Mouse (Mus musculus): ENCODE measurements around the gene Prickle3. TPM values are rescaled to one million over a fixed set of nuclear protein-coding genes. Genes with fewer than 3 reads are reported as not detected.

The Prickle3 gene
- 21.3 and 23.1 TPM in 2 replicates for polyA plus RNA-seq (2012; rRNA removed)

DNA sequence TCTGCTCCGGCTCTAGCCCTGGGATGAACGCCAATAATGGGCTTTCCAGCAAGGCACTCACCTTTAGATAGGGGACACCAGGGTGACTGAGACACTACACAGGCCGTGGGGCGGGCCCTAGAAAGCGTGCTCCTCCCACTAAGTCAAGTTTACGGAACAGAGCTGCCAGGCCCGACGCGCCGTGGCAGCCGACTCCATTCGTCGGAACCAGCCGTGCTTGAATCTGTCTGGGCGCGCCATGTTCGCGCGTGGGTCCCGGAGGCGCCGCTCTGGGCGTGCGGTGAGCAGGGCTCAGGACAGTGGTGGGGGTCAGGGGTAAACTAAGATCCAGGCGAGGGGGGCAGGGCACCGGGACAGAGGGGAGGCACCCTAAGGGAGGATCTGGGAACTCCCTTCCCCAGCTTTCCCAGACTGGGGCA lies at the start of gene Prickle3:
TSS of gene Prickle3 (plus strand) at position 40 of the 419 bp plus-strand sequence.
- no peak for DNase-seq (ENCODE audit: low read depth)

- DNase-seq (ENCODE audit: low read depth) = no peak
These were observed 47.0 kb upstream of the Prickle3 start for GRCm38 (mm10) chrX:7610035-7610434.

GRCm38 (mm10) chrX:7610536-7611258 lies 46.4 kb upstream of the Prickle3 start:
- no peak for DNase-seq (ENCODE audit: low read depth)

DNA sequence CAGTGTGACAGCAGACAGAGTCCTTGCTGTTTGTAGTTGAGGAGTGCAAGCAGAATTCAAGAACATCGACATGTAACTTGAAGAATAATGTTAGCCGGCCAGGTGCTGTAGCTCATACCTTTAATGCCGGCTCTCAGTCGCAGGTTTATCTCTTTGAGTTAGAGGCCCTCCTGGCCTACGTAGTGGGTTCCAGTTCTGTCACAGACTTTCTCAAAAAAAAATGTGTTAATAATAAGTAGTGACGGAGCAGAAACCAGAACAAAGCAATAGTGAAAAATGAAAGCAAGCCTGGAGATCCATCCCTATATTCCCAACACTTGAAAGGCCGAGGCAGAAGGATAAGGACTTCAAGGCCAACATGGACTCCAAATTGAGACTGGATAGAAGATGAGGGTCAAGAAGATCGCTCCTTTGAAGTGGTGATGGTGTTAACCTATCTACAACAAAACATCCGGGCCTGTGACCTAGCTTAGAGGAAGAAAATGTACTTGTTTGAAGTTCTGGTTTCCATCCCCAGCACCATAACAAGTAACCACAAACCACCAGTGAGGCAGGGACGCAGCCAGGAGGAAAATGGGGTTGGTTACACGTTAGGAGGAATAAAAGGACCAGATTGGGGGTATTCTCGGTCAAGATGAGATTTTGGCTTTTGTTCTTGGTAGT lies 39.0 kb upstream of the Prickle3 start:
- no peak for DNase-seq (ENCODE audit: low read depth)

- no peak for DNase-seq (ENCODE audit: low read depth)
These were observed 24.5 kb upstream of the Prickle3 start for GRCm38 (mm10) chrX:7632560-7632959.

- DNase-seq (ENCODE audit: low read depth) = no peak
These were observed 22.0 kb upstream of the Prickle3 start for GRCm38 (mm10) chrX:7635101-7635500.

DNA sequence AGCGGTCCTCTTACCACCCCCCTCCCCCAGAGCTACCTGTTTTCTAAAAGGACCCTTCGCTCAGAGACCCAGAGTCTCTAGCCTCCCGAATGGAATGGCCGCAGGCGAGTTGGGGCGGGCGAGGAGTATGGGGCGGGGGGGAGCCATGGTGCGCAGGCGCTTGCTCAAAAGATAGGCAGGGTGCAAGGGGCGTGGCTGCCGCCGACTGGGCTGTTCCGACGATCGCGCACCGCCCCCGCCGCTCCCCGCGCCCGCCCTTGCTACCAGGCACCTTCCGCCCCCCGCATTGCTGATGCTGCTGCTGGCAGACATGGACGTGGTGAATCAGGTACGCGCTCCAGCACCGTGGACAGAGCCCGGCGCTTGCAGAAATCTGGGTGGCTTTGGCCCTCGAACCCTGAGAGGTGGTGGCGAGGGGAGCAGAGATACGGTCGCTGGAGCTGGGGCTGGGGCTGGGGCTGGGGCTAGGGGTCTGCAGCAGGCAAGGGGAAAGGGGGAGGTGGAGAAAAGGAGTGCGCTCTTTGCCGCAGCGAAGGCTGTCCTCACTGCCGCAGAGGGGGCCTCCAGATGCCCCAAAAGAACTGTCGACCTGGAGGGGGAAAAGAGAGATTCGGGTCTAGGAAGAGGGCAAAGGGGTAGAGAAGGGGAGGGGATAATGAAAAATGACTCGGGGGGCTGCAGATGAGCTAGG lies 18.5 kb upstream of the Prickle3 start, which contains the start of gene Syp:
TSS of gene Syp (plus strand) at position 71 of the 691 bp plus-strand sequence.
- no peak for DNase-seq (ENCODE audit: low read depth)

DNA sequence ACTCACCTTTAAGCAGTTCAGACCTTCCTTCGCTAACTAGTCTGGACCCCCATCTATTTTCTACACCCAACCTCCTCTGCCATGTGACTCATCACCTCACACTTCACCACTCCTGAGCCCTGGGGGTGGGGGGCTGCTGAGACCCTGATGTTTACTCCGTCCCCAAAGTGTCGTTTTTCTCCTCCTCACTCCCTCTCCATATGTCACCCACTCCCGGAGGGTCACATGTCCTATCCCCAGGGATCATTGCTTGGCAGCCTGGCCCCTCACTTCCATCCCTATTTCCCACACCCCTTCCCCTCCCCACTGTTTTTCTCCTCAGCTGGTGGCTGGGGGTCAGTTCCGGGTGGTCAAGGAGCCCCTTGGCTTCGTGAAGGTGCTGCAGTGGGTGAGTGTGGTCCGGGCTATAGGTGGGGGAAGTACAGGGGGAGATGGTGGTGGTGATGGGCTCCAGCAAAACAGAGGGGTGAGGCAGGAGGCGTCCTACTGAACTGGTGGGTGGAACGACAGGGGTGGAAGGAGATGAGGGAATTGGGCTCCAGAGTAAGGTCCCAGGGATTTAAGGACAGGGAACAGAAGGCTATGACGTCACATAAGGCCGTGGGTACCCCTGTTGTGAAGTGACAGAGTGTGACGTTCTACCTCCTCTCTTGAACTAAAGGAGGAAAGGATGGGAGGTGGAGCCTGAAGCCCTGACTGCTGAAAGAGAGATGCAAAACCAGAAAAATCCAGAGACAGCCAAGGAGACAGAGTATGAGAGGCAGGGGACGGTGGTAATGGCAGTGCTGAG lies 17.3 kb upstream of the Prickle3 start:
- no peak for DNase-seq (ENCODE audit: low read depth)

DNA sequence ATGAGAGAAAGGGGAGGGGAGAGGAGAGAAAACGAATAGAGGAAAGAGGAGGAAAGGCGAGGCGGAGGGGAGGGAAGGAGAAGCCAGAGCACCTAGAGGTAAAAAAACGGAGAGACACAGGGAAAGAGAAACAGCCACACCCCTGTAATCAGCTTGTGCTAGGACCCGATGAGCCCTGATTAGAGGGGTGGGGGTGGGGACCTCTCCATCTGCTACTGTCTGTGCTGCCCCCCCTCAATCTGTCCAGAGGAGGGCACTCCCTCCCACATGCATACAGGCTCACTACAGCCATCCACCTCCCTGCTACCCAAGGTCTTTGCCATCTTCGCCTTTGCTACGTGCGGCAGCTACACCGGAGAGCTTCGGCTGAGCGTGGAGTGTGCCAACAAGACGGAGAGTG lies 16.3 kb upstream of the Prickle3 start:
- no peak for DNase-seq (ENCODE audit: low read depth)

DNA sequence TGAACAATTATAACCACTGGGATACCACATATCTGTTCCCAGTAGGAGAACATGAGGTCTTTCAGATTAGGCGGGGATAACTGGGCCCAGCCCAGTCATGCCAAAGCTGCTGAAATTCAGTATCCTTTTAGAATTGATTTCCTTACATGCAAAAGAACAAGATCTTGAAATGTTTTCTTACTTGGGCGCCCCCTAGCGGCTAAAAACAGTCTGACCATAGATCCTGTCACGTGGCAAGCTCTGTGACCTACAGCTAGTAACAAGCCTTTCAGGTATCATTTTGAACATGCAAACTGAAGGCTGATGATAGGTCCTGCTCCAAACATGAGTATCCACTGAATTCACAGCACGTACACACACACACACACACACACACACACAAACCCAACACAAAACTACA lies 11.7 kb upstream of the Prickle3 start:
- no peak for DNase-seq (ENCODE audit: low read depth)

DNA sequence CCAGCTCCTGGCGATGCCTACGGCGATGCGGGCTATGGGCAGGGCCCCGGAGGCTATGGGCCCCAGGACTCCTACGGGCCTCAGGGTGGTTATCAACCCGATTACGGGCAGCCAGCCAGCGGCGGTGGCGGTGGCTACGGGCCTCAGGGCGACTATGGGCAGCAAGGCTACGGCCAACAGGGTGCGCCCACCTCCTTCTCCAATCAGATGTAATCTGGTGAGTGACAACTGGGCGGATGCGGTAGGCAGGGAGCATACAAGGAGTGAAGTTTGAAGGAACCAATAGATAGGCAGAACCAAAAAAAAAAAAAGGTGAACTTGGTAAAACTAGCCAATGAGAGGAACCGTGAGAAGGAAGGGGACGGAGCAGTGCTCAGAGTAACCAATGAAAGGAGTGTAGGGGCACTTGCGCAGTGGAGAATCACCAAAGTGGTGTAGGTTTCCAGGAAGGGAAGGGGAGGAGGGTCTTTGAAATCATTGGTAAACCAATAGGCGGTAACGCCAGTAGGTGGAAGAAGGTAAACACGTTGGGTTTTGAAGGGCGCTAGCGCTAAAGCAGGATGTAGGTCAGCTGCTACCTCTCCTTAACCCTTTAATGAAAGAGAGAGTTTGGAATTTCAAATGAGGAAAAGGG lies 8.3 kb upstream of the Prickle3 start:
- DNase-seq (ENCODE audit: low read depth) = no peak

DNA sequence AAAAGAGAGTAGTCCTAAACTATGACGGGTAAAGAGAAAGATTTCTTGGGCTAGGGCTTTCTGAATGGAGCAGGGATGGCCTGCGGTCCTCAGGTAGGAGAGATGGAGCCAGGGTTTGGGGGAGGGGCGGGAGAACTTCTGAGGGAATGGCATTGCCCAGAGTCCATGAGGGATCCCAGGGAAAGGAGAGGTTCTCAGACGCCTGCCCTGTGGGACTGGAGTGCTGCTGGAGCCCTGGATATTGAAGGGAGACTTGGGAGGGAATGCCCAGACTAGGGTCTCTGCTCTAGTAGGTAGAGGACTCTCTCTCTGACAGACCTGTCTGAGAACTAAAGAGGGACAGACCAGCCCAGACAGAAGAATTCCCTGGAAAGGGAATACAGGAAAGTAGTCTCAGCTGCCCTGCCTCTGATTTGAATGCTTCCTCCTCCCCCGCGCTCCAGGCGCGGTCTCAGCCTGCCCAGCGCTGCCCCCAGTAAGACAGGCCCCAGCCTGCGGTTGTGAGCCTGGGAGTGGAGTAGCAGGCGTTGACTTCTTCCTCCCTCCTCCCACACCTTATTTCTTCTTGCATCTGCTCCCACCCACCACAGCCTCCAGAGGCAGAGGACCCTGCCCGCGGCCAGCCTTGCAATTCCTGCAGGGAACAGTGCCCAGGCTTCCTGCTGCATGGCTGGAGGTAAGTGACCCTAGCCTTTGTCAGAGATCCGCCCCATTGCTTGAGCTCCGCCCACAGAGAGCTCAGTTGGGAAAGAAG lies 1.1 kb downstream of the Prickle3 start:
- DNase-seq (ENCODE audit: low read depth) = no peak

- DNase-seq (ENCODE audit: low read depth) = no peak
These were observed 1.9 kb downstream of the Prickle3 start for GRCm38 (mm10) chrX:7658785-7659589.

DNA sequence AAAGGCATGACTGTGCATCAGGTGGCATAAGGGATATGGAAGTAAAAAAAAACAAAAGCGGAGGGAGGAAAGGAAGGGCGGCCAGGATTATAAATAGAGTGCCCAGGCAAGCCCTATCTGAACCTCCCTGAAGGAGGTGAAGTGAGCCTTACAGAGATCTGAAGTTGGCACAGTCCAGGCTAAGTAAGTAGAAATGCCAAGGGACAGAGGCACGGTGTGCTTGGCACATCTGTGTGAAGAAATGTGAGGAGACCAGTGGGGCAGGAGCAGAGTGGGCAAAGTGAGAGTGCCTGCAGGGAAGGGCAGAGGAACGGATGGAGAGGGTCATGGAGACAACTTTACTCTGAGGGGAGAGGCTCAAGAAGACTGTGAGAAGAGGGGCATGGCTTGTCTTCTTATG lies 4.0 kb downstream of the Prickle3 start:
- no peak for DNase-seq (ENCODE audit: low read depth)

- no peak for DNase-seq (ENCODE audit: low read depth)
These were observed 5.9 kb downstream of the Prickle3 start for GRCm38 (mm10) chrX:7662936-7663335.

DNA sequence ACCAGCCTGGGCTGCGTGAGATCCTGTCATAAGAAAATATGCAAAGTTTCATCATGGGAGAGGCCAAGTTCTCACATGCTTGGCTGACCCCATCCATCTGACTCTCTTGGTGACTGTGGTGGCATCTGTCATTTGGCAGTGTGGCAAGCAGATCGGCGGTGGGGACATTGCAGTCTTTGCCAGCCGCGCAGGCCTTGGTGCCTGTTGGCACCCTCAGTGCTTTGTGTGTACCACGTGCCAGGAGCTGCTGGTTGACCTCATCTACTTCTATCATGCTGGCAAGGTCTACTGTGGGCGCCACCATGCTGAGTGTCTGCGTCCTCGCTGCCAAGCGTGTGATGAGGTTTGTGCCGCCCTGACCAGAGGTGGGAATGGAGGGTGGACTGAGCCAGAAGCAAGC lies 7.7 kb downstream of the Prickle3 start:
- no peak for DNase-seq (ENCODE audit: low read depth)

DNA sequence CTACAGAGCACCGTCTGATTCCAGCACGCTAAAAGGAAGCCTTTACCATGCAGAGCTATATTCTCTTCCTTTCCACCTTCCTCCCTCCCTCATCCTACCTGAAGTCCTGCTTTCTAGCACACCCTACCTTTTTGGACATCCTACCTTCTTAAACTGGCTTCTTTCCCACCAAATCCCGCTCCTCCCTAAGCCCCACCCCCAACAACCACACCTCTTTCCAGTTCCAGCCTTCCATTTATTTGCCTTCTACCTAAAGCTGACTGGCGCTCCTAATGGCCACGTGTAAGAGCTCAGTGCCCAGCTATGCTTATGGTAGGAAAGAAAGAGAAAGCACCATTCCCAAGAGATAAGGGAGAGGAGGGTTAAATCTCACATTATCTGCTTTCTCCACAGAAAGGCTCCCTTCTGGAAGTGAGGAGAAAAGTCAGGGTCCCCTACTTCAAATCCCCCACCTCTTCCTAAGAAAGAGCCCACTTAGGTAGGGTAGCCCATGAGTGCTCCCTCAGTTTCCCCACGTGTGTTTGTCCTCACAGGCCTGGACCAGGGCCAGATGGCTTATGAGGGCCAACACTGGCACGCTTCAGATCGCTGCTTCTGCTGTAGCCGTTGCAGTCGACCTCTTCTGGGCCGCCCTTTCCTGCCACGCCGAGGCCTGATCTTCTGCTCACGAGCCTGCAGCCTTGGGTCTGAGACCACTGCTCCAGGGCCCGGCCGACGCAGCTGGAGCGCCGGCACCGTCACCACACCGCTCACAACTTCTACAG lies 8.9 kb downstream of the Prickle3 start:
- DNase-seq (ENCODE audit: low read depth) = no peak

- no peak for DNase-seq (ENCODE audit: low read depth)
These were observed 13.4 kb downstream of the Prickle3 start for GRCm38 (mm10) chrX:7670390-7670881.
